Mouse (Mus musculus) neutrophil, adult 83 days (primary cell): ENCODE measurements around the gene Klhl3. TPM values are rescaled to one million over a fixed set of nuclear protein-coding genes. Genes with fewer than 3 reads are reported as not detected.

ENCODE experiments used
- total RNA-seq, 2 experiments: library from RNA; stranded (reverse); gene quantifications; one replicate each; pipeline ENCODE4 v1.2.4; 2023

The Klhl3 gene
- under 1 TPM; 0.18 to 0.26 TPM for total RNA-seq

DNA sequence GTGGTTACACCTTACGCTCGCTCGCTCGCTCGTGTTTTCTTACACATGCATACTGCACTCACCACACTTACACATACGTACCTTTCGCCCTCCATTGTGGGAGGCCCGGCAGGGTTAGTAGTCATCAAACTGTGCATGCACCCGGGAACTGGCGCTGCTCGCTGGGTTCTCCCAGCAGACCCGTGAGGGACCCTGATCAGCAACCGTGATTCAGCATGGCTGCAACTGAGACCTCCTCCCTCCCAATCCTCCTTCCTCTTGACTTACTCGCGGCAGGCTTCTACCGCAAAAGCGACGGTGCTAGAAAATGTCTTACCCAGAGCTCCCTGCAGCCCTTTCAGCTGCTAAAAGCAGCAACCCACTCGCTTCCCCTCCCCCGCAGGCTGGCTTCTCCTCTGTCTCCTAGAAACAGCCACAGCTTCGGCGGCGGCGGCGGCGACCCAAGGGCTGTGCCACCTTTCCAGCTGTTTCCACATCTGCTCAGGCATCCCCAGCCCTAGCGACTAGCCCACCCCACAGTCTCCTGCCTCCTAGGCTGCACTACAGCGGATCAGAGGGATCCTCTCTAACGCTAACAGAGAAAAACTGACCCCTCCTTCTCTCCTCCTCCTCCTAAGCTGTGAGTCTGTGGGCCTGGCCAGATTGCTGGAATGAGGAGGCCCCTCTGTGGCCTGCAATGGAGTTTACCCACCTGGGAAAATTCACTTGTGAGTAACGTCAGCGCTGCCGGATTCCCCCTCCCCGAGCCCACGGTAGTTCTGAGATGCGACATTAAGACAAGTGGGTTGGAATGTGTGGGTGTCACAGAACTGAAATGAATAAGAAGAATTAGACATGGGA, at the start of gene Klhl3:
Klhl3 (minus strand) TSS at position 532 of the 840 bp plus-strand sequence.

GRCm38 (mm10) chr13:58157447-58158098, 44.2 kb upstream of the Klhl3 start, which contains the start of gene Idnk:
Gene Idnk (plus strand): TSS chr13:58157649.

DNA sequence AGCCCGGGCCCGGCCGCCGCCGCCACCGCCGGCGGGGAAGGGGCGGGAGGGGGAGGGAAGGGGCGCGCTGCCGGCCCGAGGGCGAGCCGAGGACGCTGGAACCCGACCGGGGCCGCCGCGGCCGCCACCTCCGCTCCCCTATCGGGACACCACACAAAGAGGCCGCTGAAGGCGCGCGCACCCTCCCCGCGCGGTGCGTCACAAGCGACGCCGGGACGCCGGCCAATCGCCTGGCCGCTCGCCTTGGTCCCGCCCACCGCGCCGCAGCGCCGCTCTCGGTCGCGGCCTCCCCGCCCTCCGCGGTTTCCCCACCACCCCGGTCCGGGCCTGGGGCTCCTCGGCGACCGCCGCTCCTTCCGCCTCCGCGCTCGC, 15.0 kb upstream of the Klhl3 start, which contains the start of gene Hnrnpa0:
Hnrnpa0 (minus strand) TSS at position 161 of the 372 bp plus-strand sequence.

Other genes starting within 250 kb of the Klhl3 start
- not detected for gene Spock1, start 205.3 kb downstream of the Klhl3 start, total RNA-seq
- gene Hnrnpa0, start 15.0 kb upstream of the Klhl3 start, total RNA-seq, result 10 to 100 TPM; 72.1 to 78.4 TPM
- 10 to 100 TPM; 26.7 to 39.7 TPM for gene Idnk, start 44.1 kb upstream of the Klhl3 start, total RNA-seq
- 10 to 100 TPM; 44.0 to 46.6 TPM for gene Ubqln1, start 102.1 kb upstream of the Klhl3 start, total RNA-seq
- 1 to 10 TPM; 3.9 to 4.2 TPM for gene Gkap1, start 162.1 kb upstream of the Klhl3 start, total RNA-seq
- under 1 TPM in 1 of 2 experiments, not detected in 1; 0.09 TPM for gene Kif27, start 245.5 kb upstream of the Klhl3 start, total RNA-seq